Mouse (Mus musculus): ENCODE results near the gene 9630041A04Rik.

GRCm38 (mm10) chr9:101934887-101935286 is 73.2 kb downstream of the 9630041A04Rik start:
- no peak for TF ChIP-seq CTCF (IDR thresholded peaks at IDR 0.05; ENCODE audit: low read depth)
- TF ChIP-seq EP300 (optimal IDR thresholded peaks at IDR 0.05) = no peak
